Mouse (Mus musculus): ENCODE results near the gene Clic1. TPM values are rescaled to one million over a fixed set of nuclear protein-coding genes. Genes with fewer than 3 reads are reported as not detected.

Gene Clic1
- polyA plus RNA-seq, 1 experiment from 2014 or later, result 374 TPM

DNA sequence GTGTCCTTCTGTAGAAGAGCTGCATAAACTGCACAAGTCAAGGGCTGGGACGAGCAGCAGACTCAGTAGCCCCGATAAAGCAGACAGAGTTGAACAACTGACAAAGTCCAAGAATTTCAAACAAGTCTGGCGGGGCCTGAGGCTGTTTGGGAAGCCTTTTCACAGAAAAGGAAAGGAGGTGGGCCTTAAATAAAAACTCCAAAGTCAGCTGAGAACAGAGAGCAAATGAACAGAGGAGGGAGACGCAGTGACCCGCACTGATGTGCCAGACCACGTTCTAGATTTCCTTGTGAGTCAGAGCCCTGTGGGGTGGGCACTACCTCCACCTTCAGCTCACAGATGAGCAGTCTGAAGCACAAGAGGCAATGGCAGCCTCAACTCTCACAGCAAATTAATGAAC, 14.9 kb upstream of the Clic1 start:
- no peak overlapping the region for H3K4me3 ChIP-seq
- no peak overlapping the region for H3K27ac ChIP-seq
- H3K27me3 ChIP-seq (ENCODE audit: insufficient read depth, poor library complexity, severe bottlenecking), result peaks cover 7% of the 10 kb centered on the region; the same call in 1 of the 2 replicates
- H3K4me1 ChIP-seq, result peaks cover 9% of the 10 kb centered on the region
- H3K36me3 ChIP-seq, result no peaks in the 10 kb centered on the region
- 70% methylated on average over 6 of the region's 6 CpGs for WGBS
- DNase-seq (ENCODE audit: low spot score), result no peak
- H3K9me3 ChIP-seq, result no peaks in the 10 kb centered on the region

DNA sequence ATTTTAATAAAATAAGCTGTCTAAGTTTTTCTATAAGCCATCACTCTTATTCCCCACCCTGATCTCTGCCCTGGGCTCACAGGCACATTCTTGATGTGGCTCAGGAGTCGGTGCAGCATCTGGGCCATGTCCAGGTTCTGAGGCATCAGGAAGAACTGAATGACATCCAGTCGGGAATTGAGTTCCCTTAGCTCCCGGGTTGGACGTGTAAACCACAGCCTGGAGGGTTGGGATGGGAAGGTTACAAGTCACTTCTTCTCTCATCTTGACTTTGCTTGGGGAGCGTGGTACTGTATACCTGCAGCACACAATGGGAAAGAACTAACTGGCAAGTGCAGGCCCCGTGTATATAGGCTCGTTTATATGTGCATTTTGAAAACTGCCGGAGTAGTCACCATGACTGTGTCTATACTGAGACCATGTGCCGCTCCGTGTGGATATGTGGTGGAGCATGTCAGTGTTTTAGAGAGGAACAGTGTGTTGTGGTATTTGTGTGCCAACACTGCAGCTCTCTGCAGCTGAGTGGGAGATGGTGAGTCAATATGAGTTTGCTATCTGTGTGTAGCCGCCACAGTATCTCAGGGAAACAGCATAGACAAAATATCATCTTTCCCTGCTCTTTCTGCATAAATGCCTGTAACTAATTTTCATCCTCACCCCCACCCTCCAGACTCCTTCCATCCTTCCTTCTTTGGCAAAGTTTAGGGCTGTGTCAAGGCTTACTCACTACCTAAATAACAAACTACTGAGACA, 10.5 kb upstream of the Clic1 start:
- H3K4me1 ChIP-seq, result peaks cover 8% of the 10 kb centered on the region
- 85% methylated on average over 11 of the region's 11 CpGs for WGBS
- no peaks in the 10 kb centered on the region for H3K36me3 ChIP-seq
- H3K4me3 ChIP-seq, result no peak overlapping the region
- no peaks in the 10 kb centered on the region for H3K9me3 ChIP-seq
- H3K27me3 ChIP-seq (ENCODE audit: insufficient read depth, poor library complexity, severe bottlenecking), result no peaks in the 10 kb centered on the region
- no peak for DNase-seq (ENCODE audit: low spot score)
- H3K27ac ChIP-seq, result no peak overlapping the region

DNA sequence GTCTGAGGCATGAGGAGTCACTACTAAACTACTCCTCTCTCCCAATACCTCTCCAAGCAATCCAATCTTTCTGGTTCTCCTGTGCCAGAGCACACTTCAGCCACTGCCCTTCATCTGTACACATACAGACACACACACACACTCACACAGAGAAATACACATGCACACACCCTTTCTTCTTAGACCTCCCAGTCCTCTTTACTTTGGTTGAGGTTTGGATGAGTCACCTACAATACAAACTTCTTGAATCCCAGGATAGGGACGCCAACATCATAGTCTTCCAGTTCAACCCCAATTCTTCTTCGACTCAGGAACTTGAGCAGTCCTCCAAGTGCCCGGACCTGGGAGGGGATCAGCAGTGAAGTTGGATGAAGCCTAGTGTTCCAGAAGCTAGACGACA, 6.0 kb upstream of the Clic1 start:
- H3K36me3 ChIP-seq, result no peaks in the 10 kb centered on the region
- peak overlapping the region; percentile 98 for H3K27ac ChIP-seq
- 79% methylated on average over 4 of the region's 4 CpGs for WGBS
- DNase-seq (ENCODE audit: low spot score), result no peak
- no peaks in the 10 kb centered on the region for H3K9me3 ChIP-seq
- no peak overlapping the region for H3K4me3 ChIP-seq
- no peaks in the 10 kb centered on the region for H3K27me3 ChIP-seq (ENCODE audit: insufficient read depth, poor library complexity, severe bottlenecking)
- H3K4me1 ChIP-seq, result peaks cover 50% of the 10 kb centered on the region

GRCm38 (mm10) chr17:35044904-35045806, 4.6 kb upstream of the Clic1 start:
- Histone ChIP-seq H3K4me3 (peak overlapping the region; percentile 72), H3K9me3 (no peaks in the 10 kb centered on the region), H3K27ac (peak overlapping the region; percentile 98), H3K4me1 (peaks cover 63% of the 10 kb centered on the region), H3K36me3 (no peaks in the 10 kb centered on the region), H3K27me3 (ENCODE audit: insufficient read depth, poor library complexity, severe bottlenecking) (no peaks in the 10 kb centered on the region)
- peak; percentile 78 for DNase-seq (ENCODE audit: low spot score)
- WGBS, result 45% methylated on average over 7 of the region's 7 CpGs

- Histone ChIP-seq H3K4me3 (peak overlapping the region; percentile 72), H3K36me3 (no peaks in the 10 kb centered on the region), H3K4me1 (peaks cover 63% of the 10 kb centered on the region), H3K27me3 (ENCODE audit: insufficient read depth, poor library complexity, severe bottlenecking) (no peaks in the 10 kb centered on the region), H3K27ac (peak overlapping the region; percentile 98), H3K9me3 (no peaks in the 10 kb centered on the region)
- WGBS, result 4% methylated on average over 47 of the region's 48 CpGs
- DNase-seq (ENCODE audit: low spot score), result no peak
These were observed 3.7 kb upstream of the Clic1 start for GRCm38 (mm10) chr17:35045807-35046680.

GRCm38 (mm10) chr17:35046681-35047455, 2.9 kb upstream of the Clic1 start, which contains the start of gene Msh5:
TSS of gene Msh5 (minus strand) at chr17:35046745.
- Histone ChIP-seq H3K27ac (peak within 1 kb of the TSS; percentile 98), H3K4me3 (peak within 1 kb of the TSS; percentile 72), H3K9me3 (no peaks in the 10 kb centered on the region), H3K4me1 (peaks cover 68% of the 10 kb centered on the region), H3K27me3 (ENCODE audit: insufficient read depth, poor library complexity, severe bottlenecking) (no peaks in the 10 kb centered on the region), H3K36me3 (0 out of 2 replicates have a peak, but pooled peaks cover under 1% of the 10 kb centered on the region)
- peak; percentile 100 for DNase-seq (ENCODE audit: low spot score)
- 2% methylated on average over 33 of the region's 33 CpGs for WGBS

GRCm38 (mm10) chr17:35047688-35048087, 2.1 kb upstream of the Clic1 start:
- DNase-seq (ENCODE audit: low spot score), result no peak
- 43% methylated on average over 1 of the region's 1 CpGs for WGBS
- Histone ChIP-seq H3K4me3 (peak overlapping the region; percentile 72), H3K27me3 (ENCODE audit: insufficient read depth, poor library complexity, severe bottlenecking) (no peaks in the 10 kb centered on the region), H3K27ac (peak overlapping the region; percentile 98), H3K36me3 (peaks cover 9% of the 10 kb centered on the region), H3K9me3 (no peaks in the 10 kb centered on the region), H3K4me1 (peaks cover 77% of the 10 kb centered on the region)

GRCm38 (mm10) chr17:35048149-35048931, 1.4 kb upstream of the Clic1 start:
- Histone ChIP-seq H3K4me3 (peak overlapping the region; percentile 72), H3K36me3 (peaks cover 15% of the 10 kb centered on the region), H3K27me3 (ENCODE audit: insufficient read depth, poor library complexity, severe bottlenecking) (no peaks in the 10 kb centered on the region), H3K4me1 (peaks cover 81% of the 10 kb centered on the region), H3K27ac (peak overlapping the region; percentile 98), H3K9me3 (no peaks in the 10 kb centered on the region)
- WGBS, result 20% methylated on average over 11 of the region's 11 CpGs
- DNase-seq (ENCODE audit: low spot score), result no peak

GRCm38 (mm10) chr17:35048932-35049440, 780 bp upstream of the Clic1 start:
- no peak for DNase-seq (ENCODE audit: low spot score)
- Histone ChIP-seq H3K4me1 (peaks cover 76% of the 10 kb centered on the region), H3K27me3 (ENCODE audit: insufficient read depth, poor library complexity, severe bottlenecking) (no peaks in the 10 kb centered on the region), H3K27ac (peak overlapping the region; percentile 98), H3K9me3 (no peaks in the 10 kb centered on the region), H3K36me3 (peaks cover 22% of the 10 kb centered on the region), H3K4me3 (peak overlapping the region; percentile 80)
- 58% methylated on average over 5 of the region's 5 CpGs for WGBS

DNA sequence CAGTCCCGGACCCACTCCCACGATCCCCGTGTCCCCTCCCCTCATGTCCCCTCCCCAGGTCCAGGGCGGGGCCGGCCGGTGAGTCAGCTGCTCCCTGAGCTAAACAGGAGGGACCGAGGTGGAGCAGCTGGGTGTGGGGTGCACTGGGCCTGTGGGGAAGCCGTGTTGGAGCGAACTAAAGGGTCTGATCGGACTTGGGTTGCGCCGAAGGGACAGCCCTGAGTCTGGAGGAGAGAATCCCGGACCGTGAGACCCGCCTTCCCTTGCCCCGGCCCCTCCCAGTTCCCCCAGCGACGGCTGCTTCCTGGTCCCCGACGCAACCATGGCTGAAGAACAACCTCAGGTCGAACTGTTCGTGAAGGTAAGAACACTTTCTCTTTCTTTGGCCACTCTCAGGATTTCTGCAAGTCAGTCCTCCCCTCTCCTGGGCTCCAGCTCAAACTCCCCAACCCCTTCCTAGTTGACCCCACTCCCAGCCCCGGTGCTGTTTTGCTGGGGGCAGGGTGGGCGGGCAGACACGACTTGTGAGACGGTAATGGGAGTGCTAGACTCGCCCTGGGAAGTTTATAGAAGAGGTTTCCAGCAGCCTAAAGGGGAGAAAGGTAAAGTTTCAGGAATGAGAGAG, 472 bp downstream of the Clic1 start:
- H3K9me3 ChIP-seq, result no peaks in the 10 kb centered on the region
- DNase-seq (ENCODE audit: low spot score), result peak; percentile 90
- peaks cover 34% of the 10 kb centered on the region for H3K36me3 ChIP-seq
- peak overlapping the region; percentile 98 for H3K27ac ChIP-seq
- H3K4me1 ChIP-seq, result peaks cover 66% of the 10 kb centered on the region
- under 1% methylated on average over 27 of the region's 27 CpGs for WGBS
- H3K27me3 ChIP-seq (ENCODE audit: insufficient read depth, poor library complexity, severe bottlenecking), result no peaks in the 10 kb centered on the region
- H3K4me3 ChIP-seq, result peak overlapping the region; percentile 80

All from heart, embryonic 10.5 days (tissue).